Mouse (Mus musculus): Measurements from ENCODE around the gene Abcb8. TPM values are rescaled to one million over a fixed set of nuclear protein-coding genes. Genes with fewer than 3 reads are reported as not detected.

Gene Abcb8
- total RNA-seq, 1 experiment, result 46.5 TPM

DNA sequence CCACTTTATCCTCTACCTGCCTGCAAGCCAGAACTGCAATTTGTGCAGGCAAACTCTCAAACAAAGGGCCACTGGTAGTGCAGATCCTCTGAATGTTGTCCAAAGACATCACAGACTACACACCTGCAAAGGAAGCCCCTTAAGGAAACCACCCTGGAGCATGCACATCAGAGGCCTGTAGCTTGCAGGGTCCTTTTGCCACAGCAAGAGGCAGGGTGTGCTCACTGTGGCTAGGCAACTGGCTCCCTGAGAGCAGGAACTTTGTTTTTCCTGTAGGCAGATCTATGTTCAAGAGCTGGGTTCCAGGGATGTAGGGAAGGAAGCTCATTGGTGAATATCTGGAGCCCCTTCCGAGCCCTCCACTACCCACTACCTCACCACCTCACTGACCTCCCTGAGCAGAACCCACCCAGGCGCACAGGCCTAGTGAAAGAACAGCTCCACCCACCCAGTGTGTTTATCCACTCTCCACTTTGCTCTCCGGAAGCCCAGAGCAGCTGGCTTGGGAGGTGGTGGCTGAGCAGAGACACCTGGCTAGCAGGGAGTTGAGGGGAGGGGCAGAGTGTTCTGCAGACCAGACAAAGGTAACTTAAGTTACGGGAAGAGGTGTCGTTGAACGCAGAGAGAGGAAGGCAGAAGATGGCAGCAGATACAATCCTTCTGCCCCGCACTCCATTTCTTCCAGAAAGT is 46.1 kb upstream of the Abcb8 start:
- no peak for DNase-seq (ENCODE audit: low read depth, low spot score)
- no peak for TF ChIP-seq MAFK (IDR thresholded peaks at IDR 0.05; ENCODE audit: insufficient read depth, low read depth, low read length)
- TF ChIP-seq CHD2 (IDR thresholded peaks at IDR 0.05; ENCODE audit: low read depth, low read length), result no peak
- TF ChIP-seq ZC3H11A (IDR thresholded peaks at IDR 0.05; ENCODE audit: borderline replicate concordance, low read depth, low read length), result no peak
- no peak for TF ChIP-seq HCFC1 (IDR thresholded peaks at IDR 0.05; ENCODE audit: borderline replicate concordance, insufficient read depth, low read length)
- no peak for TF ChIP-seq ZNF384 (IDR thresholded peaks at IDR 0.05; ENCODE audit: low read depth, low read length)
- no peaks in the 10 kb centered on the region for H3K36me3 ChIP-seq (ENCODE audit: control insufficient read depth, insufficient read depth, low read length, poor library complexity, severe bottlenecking)
- peak overlapping the region in 1 of 2 experiments; percentile 64; a peak in 1 of 4 replicates for H3K4me3 ChIP-seq (ENCODE audit: insufficient read depth in 1 of 2, low read depth in 1 of 2, low read length in 2 of 2, poor library complexity in 1 of 2, severe bottlenecking in 1 of 2)
- H3K9me3 ChIP-seq (ENCODE audit: control insufficient read depth, insufficient read depth, low read depth, low read length), result no peaks in the 10 kb centered on the region
- in situ Hi-C loops (cut with MboI; ENCODE audit: low sequenced_read_pairs in 2 of 2, unreplicated experiment in 2 of 2), result no loop called here
- no peak overlapping the region for H3K27ac ChIP-seq (ENCODE audit: insufficient read depth, low read depth, low read length, poor library complexity, severe bottlenecking)
- no peak overlapping the region for H3K9ac ChIP-seq (ENCODE audit: insufficient read depth, low read depth, low read length, poor library complexity, severe bottlenecking)
- peaks cover 2 to 26% of the 10 kb centered on the region in 2 experiments; a peak in 3 of 4 replicates for H3K4me1 ChIP-seq (ENCODE audit: control insufficient read depth in 2 of 2, insufficient read depth in 2 of 2, low read length in 2 of 2, poor library complexity in 1 of 2)

GRCm38 (mm10) chr5:24348128-24348527 is 45.3 kb upstream of the Abcb8 start:
- Histone ChIP-seq H3K9me3 (ENCODE audit: control insufficient read depth, insufficient read depth, low read depth, low read length) (no peaks in the 10 kb centered on the region), H3K36me3 (ENCODE audit: control insufficient read depth, insufficient read depth, low read length, poor library complexity, severe bottlenecking) (no peaks in the 10 kb centered on the region), H3K4me3 (ENCODE audit: insufficient read depth in 1 of 2, low read depth in 1 of 2, low read length in 2 of 2, poor library complexity in 1 of 2, severe bottlenecking in 1 of 2) (peak overlapping the region; percentile 64 to 69), H3K9ac (ENCODE audit: insufficient read depth, low read depth, low read length, poor library complexity, severe bottlenecking) (peak overlapping the region; percentile 25; the same call in 1 of the 2 replicates), H3K27ac (ENCODE audit: insufficient read depth, low read depth, low read length, poor library complexity, severe bottlenecking) (no peak overlapping the region), H3K4me1 (ENCODE audit: control insufficient read depth in 2 of 2, insufficient read depth in 2 of 2, low read length in 2 of 2, poor library complexity in 1 of 2) (peaks cover 2 to 31% of the 10 kb centered on the region in 2 experiments; a peak in 3 of 4 replicates)
- in situ Hi-C loops (cut with MboI; ENCODE audit: low sequenced_read_pairs in 2 of 2, unreplicated experiment in 2 of 2), result no loop called here
- DNase-seq (ENCODE audit: low read depth, low spot score), result peak; percentile 84
- TF ChIP-seq ZC3H11A (IDR thresholded peaks at IDR 0.05; ENCODE audit: borderline replicate concordance, low read depth, low read length) (no peak), HCFC1 (IDR thresholded peaks at IDR 0.05; ENCODE audit: borderline replicate concordance, insufficient read depth, low read length) (0 out of 2 replicates have a peak, but pooled peaks have one; percentile 22)

- Histone ChIP-seq H3K9me3 (ENCODE audit: control insufficient read depth, insufficient read depth, low read depth, low read length) (no peaks in the 10 kb centered on the region), H3K4me1 (ENCODE audit: control insufficient read depth in 2 of 2, insufficient read depth in 2 of 2, low read length in 2 of 2, poor library complexity in 1 of 2) (peaks cover 2 to 29% of the 10 kb centered on the region in 2 experiments; a peak in 3 of 4 replicates), H3K36me3 (ENCODE audit: control insufficient read depth, insufficient read depth, low read length, poor library complexity, severe bottlenecking) (no peaks in the 10 kb centered on the region), H3K27ac (ENCODE audit: insufficient read depth, low read depth, low read length, poor library complexity, severe bottlenecking) (no peak overlapping the region), H3K4me3 (ENCODE audit: insufficient read depth in 1 of 2, low read depth in 1 of 2, low read length in 2 of 2, poor library complexity in 1 of 2, severe bottlenecking in 1 of 2) (peak overlapping the region; percentile 64 to 69), H3K9ac (ENCODE audit: insufficient read depth, low read depth, low read length, poor library complexity, severe bottlenecking) (peak overlapping the region; percentile 25; the same call in 1 of the 2 replicates)
- TF ChIP-seq MAFK (IDR thresholded peaks at IDR 0.05; ENCODE audit: insufficient read depth, low read depth, low read length), result no peak
- no peak for TF ChIP-seq ZNF384 (IDR thresholded peaks at IDR 0.05; ENCODE audit: low read depth, low read length)
- TF ChIP-seq HCFC1 (IDR thresholded peaks at IDR 0.05; ENCODE audit: borderline replicate concordance, insufficient read depth, low read length), result no peak
- no peak for TF ChIP-seq ZC3H11A (IDR thresholded peaks at IDR 0.05; ENCODE audit: borderline replicate concordance, low read depth, low read length)
- no peak for TF ChIP-seq CHD2 (IDR thresholded peaks at IDR 0.05; ENCODE audit: low read depth, low read length)
- DNase-seq (ENCODE audit: low read depth, low spot score), result no peak
- in situ Hi-C loops (cut with MboI; ENCODE audit: low sequenced_read_pairs in 2 of 2, unreplicated experiment in 2 of 2), result no loop called here
These were observed 44.9 kb upstream of the Abcb8 start for GRCm38 (mm10) chr5:24348546-24348945.

GRCm38 (mm10) chr5:24350073-24350472 is 43.4 kb upstream of the Abcb8 start:
- Histone ChIP-seq H3K9ac (ENCODE audit: insufficient read depth, low read depth, low read length, poor library complexity, severe bottlenecking) (no peak overlapping the region), H3K9me3 (ENCODE audit: control insufficient read depth, insufficient read depth, low read depth, low read length) (no peaks in the 10 kb centered on the region), H3K4me1 (ENCODE audit: control insufficient read depth in 2 of 2, insufficient read depth in 2 of 2, low read length in 2 of 2, poor library complexity in 1 of 2) (peaks cover 2 to 21% of the 10 kb centered on the region in 2 experiments; a peak in 2 of 4 replicates), H3K27ac (ENCODE audit: insufficient read depth, low read depth, low read length, poor library complexity, severe bottlenecking) (no peak overlapping the region), H3K4me3 (ENCODE audit: insufficient read depth in 1 of 2, low read depth in 1 of 2, low read length in 2 of 2, poor library complexity in 1 of 2, severe bottlenecking in 1 of 2) (peak overlapping the region in 1 of 2 experiments; percentile 0; a peak in 1 of 4 replicates), H3K36me3 (ENCODE audit: control insufficient read depth, insufficient read depth, low read length, poor library complexity, severe bottlenecking) (no peaks in the 10 kb centered on the region)
- TF ChIP-seq HCFC1 (IDR thresholded peaks at IDR 0.05; ENCODE audit: borderline replicate concordance, insufficient read depth, low read length) (no peak), CHD2 (IDR thresholded peaks at IDR 0.05; ENCODE audit: low read depth, low read length) (no peak), MAFK (IDR thresholded peaks at IDR 0.05; ENCODE audit: insufficient read depth, low read depth, low read length) (no peak), ZC3H11A (IDR thresholded peaks at IDR 0.05; ENCODE audit: borderline replicate concordance, low read depth, low read length) (no peak), ZNF384 (IDR thresholded peaks at IDR 0.05; ENCODE audit: low read depth, low read length) (no peak)
- DNase-seq (ENCODE audit: low read depth, low spot score), result no peak
- in situ Hi-C loops (cut with MboI; ENCODE audit: low sequenced_read_pairs in 2 of 2, unreplicated experiment in 2 of 2), result no loop called here

Data from ES-E14 (cell line).